Mouse (Mus musculus) right cerebral cortex, adult 2 months (tissue): ENCODE measurements around the gene Fbxo46.

Source experiments
- DNase-seq, 2 experiments: peaks; one replicate each; pipeline ENCODE4 v3.0.0; 2021 to 2022; ENCODE audit warnings: low spot score in 2 of 2

Fbxo46 gene

GRCm38 (mm10) chr7:19165656-19166423 lies 46.2 kb downstream of the Fbxo46 start, which contains the start of gene Gipr:
Gene Gipr (minus strand): TSS chr7:19166127.
- DNase-seq: no peak

- no peak for DNase-seq
Observed at GRCm38 (mm10) chr7:19166990-19167389, 47.3 kb downstream of the Fbxo46 start.

- no peak for DNase-seq
Observed at GRCm38 (mm10) chr7:19169506-19169905, 49.8 kb downstream of the Fbxo46 start.

GRCm38 (mm10) chr7:19170142-19170541 lies 50.5 kb downstream of the Fbxo46 start:
- peak in 1 of 2 experiments; percentile 64 for DNase-seq

GRCm38 (mm10) chr7:19171831-19172230 lies 52.2 kb downstream of the Fbxo46 start:
- no peak for DNase-seq

GRCm38 (mm10) chr7:19172874-19173273 lies 53.2 kb downstream of the Fbxo46 start:
- DNase-seq: peak; percentile 86

- peak; percentile 84 to 86 for DNase-seq
Observed at GRCm38 (mm10) chr7:19175708-19176515, 56.3 kb downstream of the Fbxo46 start, which contains the start of gene Eml2. Gene Eml2 (plus strand): TSS chr7:19176421.

GRCm38 (mm10) chr7:19176516-19176947 lies 56.9 kb downstream of the Fbxo46 start:
- DNase-seq: no peak

- no peak for DNase-seq
Observed at GRCm38 (mm10) chr7:19177216-19177615, 57.6 kb downstream of the Fbxo46 start.

GRCm38 (mm10) chr7:19178035-19178434 lies 58.4 kb downstream of the Fbxo46 start:
- DNase-seq: peak in 1 of 2 experiments; percentile 52

GRCm38 (mm10) chr7:19178443-19179092 lies 58.9 kb downstream of the Fbxo46 start:
- peak; percentile 90 to 92 for DNase-seq

- peak in 1 of 2 experiments; percentile 64 for DNase-seq
Observed at GRCm38 (mm10) chr7:19179173-19179572, 59.5 kb downstream of the Fbxo46 start.

- DNase-seq: no peak
Observed at GRCm38 (mm10) chr7:19179936-19180335, 60.3 kb downstream of the Fbxo46 start.

GRCm38 (mm10) chr7:19180862-19181429 lies 61.3 kb downstream of the Fbxo46 start:
- no peak for DNase-seq

- no peak for DNase-seq
Observed at GRCm38 (mm10) chr7:19184250-19184649, 64.6 kb downstream of the Fbxo46 start.

GRCm38 (mm10) chr7:19184758-19185157 lies 65.1 kb downstream of the Fbxo46 start:
- DNase-seq: no peak
